Mouse (Mus musculus) left cerebral cortex, adult 11 months (tissue): ENCODE measurements at regions not wholly inside any gene's neighbourhood (a gene's known extent, or its start where the extent isn't known, plus 50 kb on each side); places are given as distances from the start of the nearest gene placed in this dataset.

Experiments used
- DNase-seq: peaks from one replicate; pipeline ENCODE4 v3.0.0; 2022; ENCODE audit warnings: low spot score

- DNase-seq = no peak
These were observed 490.9 kb downstream of the Prss52 start for GRCm38 (mm10) chr14:64594811-64595522.

GRCm38 (mm10) chr14:64595523-64595889 is 491.4 kb downstream of the Prss52 start:
- no peak for DNase-seq

- no peak for DNase-seq
These were observed 491.8 kb downstream of the Prss52 start for GRCm38 (mm10) chr14:64595891-64596290.

GRCm38 (mm10) chr14:64597218-64597617 is 493.1 kb downstream of the Prss52 start:
- no peak for DNase-seq
